Mouse (Mus musculus) liver, adult 2 months (tissue): Measurements from ENCODE around the gene Sar1b.

ENCODE experiments used
- CTCF ChIP-seq: fragments of 200-500 bp; IDR thresholded peaks from 2 replicates; pipeline ENCODE4 v1.5.1; 2011; ENCODE audit warnings: low read depth, low read length, control low read depth
- POLR2A ChIP-seq: fragments of 200-500 bp; IDR thresholded peaks from 2 replicates; pipeline ENCODE4 v1.6.1; 2011; ENCODE audit warnings: low read length, control low read depth; ENCODE audit not compliant: insufficient read depth; ENCODE audit errors: extremely low read depth

- no peak for TF ChIP-seq CTCF
- no peak for TF ChIP-seq POLR2A
Measured at GRCm38 (mm10) chr11:51780773-51781267, 17.3 kb downstream of the Sar1b start.
